Mouse (Mus musculus) liver, postnatal 0 days (tissue): ENCODE results near the gene Shc3.

Experiments
- CTCF ChIP-seq: sonication (generic); IDR thresholded peaks from 2 replicates; pipeline ENCODE4 v1.5.1; 2016; ENCODE audit warnings: antibody characterized with exemption, low read depth
- EP300 ChIP-seq: IDR thresholded peaks from 2 replicates; pipeline ENCODE4 v1.6.1; 2016; ENCODE audit warnings: antibody characterized with exemption, low read depth, mild to moderate bottlenecking

DNA sequence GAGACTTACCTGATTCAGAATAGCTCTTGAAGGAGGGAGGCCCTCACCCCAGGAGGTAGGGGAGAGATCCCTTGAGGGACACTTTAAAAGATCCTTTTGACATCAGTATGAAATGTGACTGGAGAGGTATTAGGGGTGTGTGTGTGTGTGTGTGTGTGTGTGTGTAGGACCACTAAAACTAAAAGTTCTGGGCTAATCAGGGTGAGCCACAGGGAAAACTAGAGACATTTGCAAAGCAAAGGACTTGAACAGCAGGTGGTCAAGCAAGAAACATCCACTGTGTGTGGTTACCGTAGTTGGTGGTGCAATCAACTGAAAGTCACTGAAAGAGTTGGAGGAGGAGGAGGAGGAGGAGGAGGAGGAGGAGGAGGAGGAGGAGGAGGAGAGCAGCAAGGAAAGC, 177.0 kb downstream of the Shc3 start:
- no peak for TF ChIP-seq CTCF
- TF ChIP-seq EP300: no peak
